Mouse (Mus musculus) left cerebral cortex, adult 8-10 months (tissue): Measurements from ENCODE around the gene Vps25. TPM values are rescaled to one million over a fixed set of nuclear protein-coding genes. Genes with fewer than 3 reads are reported as not detected.

Experiments used
- DNase-seq, 2 experiments: peaks; one replicate each; pipeline ENCODE4 v3.0.0; 2022; ENCODE audit warnings: low spot score in 2 of 2
- total RNA-seq, 4 experiments: library from RNA; stranded (reverse); gene quantifications; 2 replicates each; pipeline ENCODE4 v1.2.4; 2022

The Vps25 gene
- total RNA-seq, 4 experiments from 2014 or later = 56.7 to 70.0 (median 65.8) TPM

DNA sequence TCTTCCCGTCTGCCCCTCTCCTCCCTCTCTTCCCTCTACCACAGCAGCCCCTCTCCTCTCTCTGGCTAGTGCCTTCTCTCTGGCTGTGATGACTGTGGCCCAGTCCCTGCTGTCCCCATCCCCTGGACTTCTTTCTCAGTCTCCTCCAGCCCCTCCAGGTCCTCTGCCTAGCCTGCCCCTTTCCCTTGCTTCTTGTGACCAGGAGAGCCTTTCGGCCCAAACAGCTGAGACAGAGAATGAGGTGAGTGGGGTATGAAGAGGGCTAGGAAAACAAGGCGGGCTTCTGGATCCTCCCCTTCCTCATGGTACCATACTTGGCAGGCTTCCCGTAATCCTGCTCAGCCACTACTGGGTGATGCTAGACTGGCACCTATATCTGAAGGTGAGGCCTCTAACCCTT is 21.8 kb downstream of the Vps25 start:
- DNase-seq = no peak

- DNase-seq = no peak
Observed at GRCm38 (mm10) chr11:101276319-101277070, 23.0 kb downstream of the Vps25 start.

GRCm38 (mm10) chr11:101277381-101278222 is 24.1 kb downstream of the Vps25 start:
- no peak for DNase-seq

- DNase-seq = peak; percentile 60 to 81
Observed at GRCm38 (mm10) chr11:101278223-101279192, 25.0 kb downstream of the Vps25 start, which contains the start of the genes Cntd1 and Coa3. Cntd1 (plus strand) TSS chr11:101279012. Coa3 (minus strand) TSS chr11:101279114.

GRCm38 (mm10) chr11:101279193-101279569 is 25.7 kb downstream of the Vps25 start:
- no peak for DNase-seq

DNA sequence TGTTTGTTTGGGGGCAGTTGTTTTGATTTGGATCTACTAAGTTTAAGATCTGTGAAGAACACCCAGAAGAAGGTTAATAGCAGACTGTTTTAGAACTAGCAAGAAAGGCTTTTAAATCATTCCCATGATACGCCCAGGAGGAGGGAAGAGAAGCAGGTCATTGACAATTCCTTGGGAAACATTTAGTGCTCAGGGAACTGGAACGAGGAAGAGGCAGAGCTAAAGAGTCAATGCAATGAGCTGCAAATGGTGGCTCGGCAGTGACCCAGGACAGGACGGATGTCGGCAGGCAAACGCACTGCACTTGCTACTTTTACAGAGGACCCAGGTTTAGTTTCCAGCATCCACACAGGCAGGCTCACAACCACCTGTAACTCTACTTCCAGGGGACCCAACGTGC is 27.3 kb downstream of the Vps25 start:
- DNase-seq = no peak

GRCm38 (mm10) chr11:101282896-101283295 is 29.4 kb downstream of the Vps25 start:
- DNase-seq = no peak

- DNase-seq = no peak
Observed at GRCm38 (mm10) chr11:101283805-101284204, 30.3 kb downstream of the Vps25 start.

DNA sequence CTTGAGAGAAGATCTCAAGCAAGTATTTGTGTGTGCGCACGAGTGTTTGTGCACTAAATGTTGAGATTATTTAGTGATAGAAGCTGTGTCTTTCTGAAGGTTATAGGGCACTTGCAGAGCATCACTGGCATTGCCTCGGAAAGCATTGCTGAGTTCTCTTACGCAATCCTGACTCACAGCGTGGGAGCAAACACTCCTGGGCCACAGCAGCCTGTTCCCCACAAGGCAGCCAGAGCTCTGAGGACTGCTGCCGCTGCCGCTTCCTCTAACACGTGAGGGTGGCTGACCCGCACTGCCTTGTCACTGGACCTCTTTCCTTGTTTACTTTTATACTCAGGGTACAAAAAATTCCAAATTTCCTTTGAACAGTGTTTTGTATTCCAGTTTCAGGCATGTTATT is 33.8 kb downstream of the Vps25 start:
- no peak for DNase-seq

DNA sequence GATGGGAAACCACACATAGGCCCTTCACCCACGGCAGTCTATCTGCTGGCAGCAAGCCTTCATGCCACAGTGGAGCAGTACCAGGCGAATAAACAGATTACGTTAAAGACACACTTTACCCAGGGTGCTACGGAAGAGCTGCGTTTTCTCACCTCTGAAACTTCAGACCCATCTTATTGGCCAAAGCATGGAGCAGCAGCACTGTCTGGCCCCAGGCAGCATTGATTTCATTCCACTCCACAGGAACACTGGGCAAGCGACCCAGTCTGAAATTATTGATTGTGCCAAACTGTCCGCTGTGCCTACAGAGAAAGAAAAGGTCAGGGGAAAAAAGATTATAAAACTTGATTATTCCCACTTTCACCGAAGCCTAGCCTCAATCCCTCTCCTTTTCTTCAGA is 37.7 kb downstream of the Vps25 start:
- no peak for DNase-seq

- DNase-seq = no peak
Observed at GRCm38 (mm10) chr11:101295191-101295590, 41.7 kb downstream of the Vps25 start.

- DNase-seq = no peak
Observed at GRCm38 (mm10) chr11:101300881-101301280, 47.4 kb downstream of the Vps25 start.

- no peak for DNase-seq
Observed at GRCm38 (mm10) chr11:101301299-101302003, 47.9 kb downstream of the Vps25 start.

DNA sequence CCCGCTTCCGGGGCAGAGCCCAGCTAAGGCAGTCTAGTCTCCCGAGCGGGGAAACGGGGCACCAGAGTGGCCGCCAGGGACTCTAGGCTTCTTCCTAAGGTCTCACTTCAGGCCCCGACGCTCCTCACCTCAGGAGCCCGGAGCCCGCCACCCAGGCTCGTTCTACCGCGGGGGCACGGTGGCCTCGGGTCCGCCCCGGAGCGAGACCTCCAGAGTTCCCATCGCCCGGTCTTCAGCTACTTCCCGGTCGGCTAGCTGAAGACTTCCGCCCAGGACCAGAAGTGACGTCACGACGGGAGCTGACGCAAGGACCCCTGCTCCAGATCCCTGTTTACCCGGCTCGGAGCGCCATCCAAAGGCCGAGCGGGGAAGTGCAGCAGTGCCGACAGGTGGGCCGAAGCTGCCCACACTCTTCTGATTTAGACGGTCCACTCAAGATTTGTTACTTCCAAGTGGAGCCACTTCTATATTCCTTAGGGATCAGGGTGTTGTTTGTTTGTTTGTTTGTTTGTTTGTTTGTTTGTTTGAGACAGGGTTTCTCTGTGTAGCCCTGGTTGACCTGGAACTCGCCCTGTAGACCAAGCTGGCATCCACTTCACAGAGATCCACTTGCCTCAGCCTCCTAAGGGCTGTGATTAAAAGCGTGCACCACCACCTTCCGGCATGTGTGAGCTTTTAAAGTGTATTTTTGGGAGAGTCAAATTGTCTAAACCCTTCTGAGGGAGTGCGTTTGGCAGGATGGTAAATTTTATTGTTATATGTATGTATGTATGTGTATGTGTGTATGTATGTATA is 48.7 kb downstream of the Vps25 start, which contains the start of gene Becn1:
TSS of gene Becn1 (minus strand) at position 283 of the 795 bp plus-strand sequence.
- peak; percentile 91 to 96 for DNase-seq

DNA sequence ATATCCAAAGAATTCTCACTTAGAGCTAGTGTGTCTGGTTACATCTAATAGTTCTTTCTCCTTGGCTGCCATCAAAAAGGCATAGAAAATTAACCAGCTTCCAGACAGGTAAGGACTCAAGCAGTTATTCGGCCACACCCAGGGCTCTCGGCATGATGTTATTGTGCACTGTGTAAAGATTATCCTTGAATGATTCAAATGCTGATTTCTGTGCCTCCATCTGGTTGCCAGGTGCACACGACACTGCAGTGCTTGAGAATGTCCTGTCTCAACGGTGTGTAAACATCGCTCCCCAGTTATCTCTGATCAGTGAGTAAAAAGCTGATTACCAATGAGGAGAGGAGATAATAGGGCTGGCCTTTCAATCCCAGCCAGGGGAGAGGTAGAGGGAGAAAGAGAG is 54.2 kb downstream of the Vps25 start:
- DNase-seq = no peak

Other genes starting within 250 kb of the Vps25 start
- gene Atp6v0a1, start 244.3 kb upstream of the Vps25 start, total RNA-seq = 100 to 1,000 TPM; 407 to 438 (median 419) TPM
- 10 to 100 TPM; 10.4 to 18.5 (median 12.8) TPM for gene Naglu, start 183.7 kb upstream of the Vps25 start, total RNA-seq
- 1 to 10 TPM in 1 of 4 experiments, under 1 TPM in 3; 0.46 to 1.8 (median 0.60) TPM for gene Hsd17b1, start 175.3 kb upstream of the Vps25 start, total RNA-seq
- gene Coasy, start 171.1 kb upstream of the Vps25 start, total RNA-seq = 10 to 100 TPM; 20.7 to 26.2 (median 23.7) TPM
- gene Mlx, start 166.4 kb upstream of the Vps25 start, total RNA-seq = 10 to 100 TPM; 31.1 to 41.9 (median 37.1) TPM
- 1 to 10 TPM; 2.2 to 4.7 (median 3.8) TPM for gene Psmc3ip, start 158.3 kb upstream of the Vps25 start, total RNA-seq
- gene Retreg3, start 133.8 kb upstream of the Vps25 start, total RNA-seq = 10 to 100 TPM; 50.1 to 52.2 (median 50.9) TPM
- 10 to 100 TPM; 47.1 to 49.2 (median 47.9) TPM for gene Tubg1, start 133.8 kb upstream of the Vps25 start, total RNA-seq
- 10 to 100 TPM; 53.1 to 58.8 (median 56.7) TPM for gene Tubg2, start 97.8 kb upstream of the Vps25 start, total RNA-seq
- 100 to 1,000 TPM; 173 to 184 (median 176) TPM for gene Cntnap1, start 83.2 kb upstream of the Vps25 start, total RNA-seq
- 10 to 100 TPM; 13.5 to 15.9 (median 15.3) TPM for gene Plekhh3, start 82.4 kb upstream of the Vps25 start, total RNA-seq
- under 1 TPM in 2 of 4 experiments, not detected in 2; 0.18 to 0.34 TPM for gene Ccr10, start 78.3 kb upstream of the Vps25 start, total RNA-seq
- gene Ezh1, start 27.2 kb upstream of the Vps25 start, total RNA-seq = 10 to 100 TPM; 62.4 to 63.9 (median 63.7) TPM
- gene Ramp2, start 7.7 kb upstream of the Vps25 start, total RNA-seq = 10 to 100 TPM; 32.9 to 51.1 (median 37.6) TPM
- 10 to 100 TPM; 11.1 to 12.2 (median 11.6) TPM for gene Wnk4, start 6.9 kb downstream of the Vps25 start, total RNA-seq
- under 1 TPM; 0.25 to 0.55 (median 0.35) TPM for gene Cntd1, start 25.3 kb downstream of the Vps25 start, total RNA-seq
- 100 to 1,000 TPM in 2 of 4 experiments, 10 to 100 TPM in 2; 95.8 to 105 (median 101) TPM for gene Coa3, start 25.4 kb downstream of the Vps25 start, total RNA-seq
- 100 to 1,000 TPM; 178 to 237 (median 199) TPM for gene Becn1, start 48.6 kb downstream of the Vps25 start, total RNA-seq
- gene Psme3, start 62.5 kb downstream of the Vps25 start, total RNA-seq = 100 to 1,000 TPM; 108 to 132 (median 125) TPM
- gene Aoc2, start 71.4 kb downstream of the Vps25 start, total RNA-seq = 1 to 10 TPM; 3.8 to 5.3 (median 4.7) TPM
- gene Aoc3, start 76.9 kb downstream of the Vps25 start, total RNA-seq = under 1 TPM; 0.39 to 0.75 (median 0.59) TPM
- gene G6pc, start 113.9 kb downstream of the Vps25 start, total RNA-seq = not detected
- 10 to 100 TPM; 47.2 to 57.2 (median 47.5) TPM for gene Aarsd1, start 163.9 kb downstream of the Vps25 start, total RNA-seq
- gene Gm27029, start 171.1 kb downstream of the Vps25 start, total RNA-seq = 1 to 10 TPM; 4.4 to 6.6 (median 5.2) TPM
- gene Rundc1, start 171.4 kb downstream of the Vps25 start, total RNA-seq = 10 to 100 TPM; 31.1 to 37.3 (median 34.4) TPM
- gene Ptges3l, start 171.6 kb downstream of the Vps25 start, total RNA-seq = 1 to 10 TPM; 2.1 to 3.5 (median 3.1) TPM
- 10 to 100 TPM; 20.6 to 44.6 (median 32.7) TPM for gene Rpl27, start 188.6 kb downstream of the Vps25 start, total RNA-seq
- gene Ifi35, start 194.7 kb downstream of the Vps25 start, total RNA-seq = 1 to 10 TPM; 2.8 to 4.8 (median 3.3) TPM
- 100 to 1,000 TPM; 156 to 190 (median 176) TPM for gene Rnd2, start 211.3 kb downstream of the Vps25 start, total RNA-seq
- gene Vat1, start 212.5 kb downstream of the Vps25 start, total RNA-seq = 10 to 100 TPM; 40.7 to 54.4 (median 45.8) TPM